Mouse (Mus musculus) cerebellum, adult 2 months (tissue): ENCODE measurements around the gene Il15.

Experiments
- CTCF ChIP-seq: fragments of 200-500 bp; IDR thresholded peaks from 2 replicates; pipeline ENCODE4 v1.5.1; 2011; ENCODE audit warnings: low read depth, mild to moderate bottlenecking, control low read depth, low read length, moderate library complexity, borderline replicate concordance; ENCODE audit not compliant: insufficient read depth
- POLR2A ChIP-seq: fragments of 200-500 bp; IDR thresholded peaks from 2 replicates; pipeline ENCODE4 v1.6.1; 2011; ENCODE audit warnings: low read length, control low read depth, borderline replicate concordance; ENCODE audit not compliant: insufficient read depth

DNA sequence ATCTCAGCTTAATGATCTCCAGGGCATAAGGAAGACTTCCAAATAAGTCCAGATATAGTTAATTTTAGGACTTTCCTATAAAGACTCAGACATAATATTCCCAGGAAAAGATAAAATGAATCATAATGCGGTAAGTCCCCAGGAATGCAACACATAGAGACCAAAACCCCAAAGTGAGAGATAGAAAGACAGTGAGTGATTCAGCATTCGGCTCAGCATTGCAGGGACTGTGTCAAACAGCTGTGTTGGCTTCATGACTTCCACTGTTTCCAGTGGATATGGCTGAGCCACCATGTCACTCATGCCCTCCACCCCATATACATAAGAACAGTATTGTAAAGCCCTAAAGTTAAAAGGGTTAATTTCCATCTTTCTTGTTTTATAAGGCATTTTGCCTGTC is 106.8 kb downstream of the Il15 start:
- TF ChIP-seq CTCF (no peak), POLR2A (no peak)
